Mouse (Mus musculus) cerebellum, adult 11 months (tissue): Measurements from ENCODE around the gene Wdr4.

ENCODE experiments used
- DNase-seq: peaks from one replicate; pipeline ENCODE4 v3.0.0; 2022

The Wdr4 gene

GRCm38 (mm10) chr17:31491355-31491754 is 28.4 kb downstream of the Wdr4 start:
- DNase-seq, result no peak

DNA sequence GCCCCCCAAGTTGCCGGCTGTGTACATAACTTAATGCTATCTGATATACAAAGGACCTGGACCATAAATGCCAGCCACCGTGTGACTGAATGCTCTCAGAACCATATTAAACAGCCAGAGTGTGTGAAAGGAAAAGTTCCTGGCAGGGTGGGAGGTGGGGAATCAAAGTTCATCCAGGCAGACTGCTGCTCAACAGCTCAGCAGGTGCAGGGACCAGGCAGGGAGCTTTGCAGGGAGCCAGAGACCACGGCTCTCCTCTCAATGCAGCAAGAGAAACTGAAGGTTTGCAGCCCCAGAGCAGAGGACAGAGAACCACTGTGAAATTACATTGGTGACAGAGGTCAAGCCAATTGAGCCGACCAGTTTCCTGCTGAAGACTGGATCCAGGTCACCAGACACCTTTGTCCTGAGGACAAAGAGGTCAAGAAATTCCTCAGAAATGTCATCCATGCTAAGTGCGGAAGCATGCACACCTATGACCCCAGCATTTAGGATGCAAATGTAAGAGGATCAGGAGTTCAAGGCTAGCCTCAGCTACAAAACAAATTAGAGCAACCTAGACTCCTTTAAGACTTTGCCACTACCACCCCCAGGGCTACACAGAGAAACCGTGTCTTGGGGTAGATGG is 32.2 kb downstream of the Wdr4 start:
- DNase-seq, result no peak

- no peak for DNase-seq
Measured at GRCm38 (mm10) chr17:31486616-31487198, 33.1 kb downstream of the Wdr4 start.

DNA sequence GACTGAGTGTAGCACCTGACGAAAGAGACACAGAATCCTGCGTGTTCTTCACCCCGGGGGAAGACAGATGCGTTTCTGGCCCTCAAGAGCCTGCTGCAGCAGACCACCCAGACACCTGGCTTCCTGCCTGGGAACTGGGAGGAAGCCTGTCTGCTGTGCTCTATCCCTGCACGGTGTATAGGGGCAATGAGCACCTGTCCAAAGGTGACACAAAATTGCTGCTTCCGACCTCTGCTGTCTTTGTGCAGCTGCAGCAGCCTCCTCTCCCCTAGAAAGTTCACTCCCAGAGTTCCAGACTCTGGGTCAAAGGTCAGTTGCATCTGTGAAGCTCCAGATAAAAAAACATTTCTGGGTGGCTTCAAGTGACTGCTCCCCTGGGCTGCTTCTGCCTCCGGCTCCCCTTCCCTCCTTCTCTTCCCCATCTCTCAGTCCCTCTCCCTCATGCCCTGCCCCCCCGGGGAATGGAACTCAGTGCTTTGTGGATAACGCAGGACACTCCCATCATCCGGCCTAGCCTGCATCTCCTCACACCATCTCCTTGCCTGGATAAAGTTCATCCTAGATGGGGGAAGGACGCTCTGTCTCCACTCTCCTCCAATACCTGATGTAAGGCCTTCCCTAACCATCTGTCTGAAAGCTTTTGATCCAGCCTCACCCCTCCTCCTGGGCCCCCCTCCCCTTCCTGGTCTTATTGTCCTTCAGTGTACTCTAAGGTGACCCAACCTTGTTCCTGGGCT is 40.5 kb downstream of the Wdr4 start:
- DNase-seq, result no peak

DNA sequence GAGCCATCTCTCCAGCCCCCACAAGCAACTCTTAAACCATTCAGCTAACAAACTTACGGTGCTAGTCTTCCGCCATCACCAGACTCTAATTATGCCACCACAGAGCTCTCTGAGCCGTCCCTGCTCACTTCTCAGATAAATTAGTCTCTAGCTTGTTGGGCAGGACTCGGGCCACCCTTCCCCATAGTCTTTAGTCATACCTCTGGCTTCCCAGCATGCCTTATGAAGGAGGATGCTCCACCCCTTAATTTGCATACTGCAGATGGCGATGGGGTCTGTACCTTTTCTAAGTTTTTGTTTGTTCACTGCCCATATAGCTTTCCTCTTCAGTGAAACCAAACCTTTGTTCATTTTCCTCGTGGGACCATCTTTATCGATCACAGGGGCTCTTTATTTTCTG is 41.2 kb downstream of the Wdr4 start:
- no peak for DNase-seq

DNA sequence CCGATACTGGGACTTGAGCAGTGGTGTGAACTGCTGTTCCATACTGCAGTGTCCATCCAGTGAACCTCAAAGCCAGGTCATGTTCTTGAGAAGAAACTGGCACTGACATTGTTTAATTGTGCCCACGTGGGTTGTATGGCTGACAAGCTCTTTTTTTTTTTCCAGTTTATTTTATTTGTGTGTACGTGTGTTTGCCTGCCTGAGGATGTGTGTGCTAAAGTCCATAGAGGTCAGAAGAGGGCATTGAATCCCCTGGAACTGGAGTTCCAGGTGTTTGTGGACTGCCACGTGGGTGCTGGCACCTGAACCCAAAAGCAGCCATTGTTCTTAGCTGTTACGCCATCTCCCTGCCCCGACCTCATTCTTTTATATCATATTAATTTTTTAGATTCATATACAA is 45.4 kb downstream of the Wdr4 start:
- no peak for DNase-seq

DNA sequence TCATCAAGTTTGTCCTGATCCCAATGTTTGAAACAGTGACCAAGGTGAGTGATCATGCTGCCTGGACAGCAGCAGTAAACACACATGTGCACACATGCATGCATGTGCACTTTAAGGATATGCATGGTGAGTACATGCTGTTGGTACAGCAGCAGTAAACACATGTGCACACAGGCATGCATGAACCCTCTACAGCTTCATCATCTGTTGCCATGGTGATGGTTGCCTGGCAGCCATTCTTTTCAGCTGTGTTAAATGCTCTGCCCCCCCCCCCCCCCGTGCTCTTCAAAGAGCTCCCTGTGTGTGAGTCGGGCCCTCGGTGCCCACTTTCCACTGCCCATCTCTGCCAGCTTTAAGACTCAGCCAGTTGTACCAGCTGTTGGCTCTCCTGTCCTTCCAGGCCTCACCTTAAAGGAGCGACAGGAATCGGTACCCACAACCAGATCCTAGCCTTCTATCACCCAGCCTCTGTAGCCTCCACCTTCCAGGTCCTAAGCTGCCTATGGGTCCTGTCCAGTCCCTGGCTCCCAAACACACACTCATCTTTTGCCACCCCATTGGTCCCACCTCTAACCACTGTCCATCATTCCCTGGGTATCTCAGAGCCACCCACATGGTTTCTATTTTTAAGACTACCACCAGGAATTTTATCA is 48.9 kb downstream of the Wdr4 start:
- no peak for DNase-seq

DNA sequence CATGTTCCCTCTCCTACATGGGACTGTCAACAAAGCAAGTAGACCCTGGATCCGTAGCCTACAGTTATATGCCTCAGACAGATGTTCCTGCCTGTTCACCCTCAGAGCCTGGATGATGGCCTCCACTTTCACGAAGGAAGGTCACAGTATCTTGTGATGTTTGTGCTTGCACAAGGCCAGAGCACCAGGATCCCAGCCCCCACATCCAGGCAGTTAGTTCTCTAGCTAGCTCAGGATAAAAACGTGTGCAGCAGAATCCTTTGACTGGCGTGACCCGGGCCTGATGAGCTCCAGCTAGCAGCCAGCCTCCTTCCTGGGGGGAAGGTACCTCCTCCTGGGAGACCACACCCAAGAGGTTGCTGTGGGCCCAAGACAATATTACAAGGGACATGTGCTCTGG is 51.3 kb downstream of the Wdr4 start:
- no peak for DNase-seq

DNA sequence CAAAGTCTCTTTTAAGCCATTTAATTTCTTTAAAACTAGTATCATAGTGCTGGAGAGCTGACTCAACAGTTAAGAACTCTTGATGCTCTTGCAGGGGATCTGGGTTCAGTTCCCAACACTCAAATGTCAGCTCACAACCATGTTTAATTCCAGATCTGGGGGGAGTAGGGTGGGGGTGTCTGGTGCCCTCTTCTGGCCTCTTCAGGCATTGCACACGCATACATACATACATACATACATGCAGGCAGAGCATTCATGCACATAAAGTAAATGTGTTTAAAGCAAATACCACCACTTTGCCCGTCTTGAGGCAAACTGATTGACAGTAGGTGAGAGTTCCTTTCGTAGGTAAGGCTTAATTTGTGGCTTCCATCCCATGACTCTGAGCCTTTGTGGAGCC is 52.9 kb downstream of the Wdr4 start:
- DNase-seq, result no peak

- no peak for DNase-seq
Measured at GRCm38 (mm10) chr17:31462506-31462905, 57.3 kb downstream of the Wdr4 start.

GRCm38 (mm10) chr17:31460416-31460815 is 59.4 kb downstream of the Wdr4 start:
- DNase-seq, result no peak

- peak; percentile 57 for DNase-seq
Measured at GRCm38 (mm10) chr17:31456723-31457567, 62.8 kb downstream of the Wdr4 start.

- no peak for DNase-seq
Measured at GRCm38 (mm10) chr17:31454056-31454455, 65.7 kb downstream of the Wdr4 start.

GRCm38 (mm10) chr17:31453476-31453875 is 66.3 kb downstream of the Wdr4 start:
- DNase-seq, result no peak

DNA sequence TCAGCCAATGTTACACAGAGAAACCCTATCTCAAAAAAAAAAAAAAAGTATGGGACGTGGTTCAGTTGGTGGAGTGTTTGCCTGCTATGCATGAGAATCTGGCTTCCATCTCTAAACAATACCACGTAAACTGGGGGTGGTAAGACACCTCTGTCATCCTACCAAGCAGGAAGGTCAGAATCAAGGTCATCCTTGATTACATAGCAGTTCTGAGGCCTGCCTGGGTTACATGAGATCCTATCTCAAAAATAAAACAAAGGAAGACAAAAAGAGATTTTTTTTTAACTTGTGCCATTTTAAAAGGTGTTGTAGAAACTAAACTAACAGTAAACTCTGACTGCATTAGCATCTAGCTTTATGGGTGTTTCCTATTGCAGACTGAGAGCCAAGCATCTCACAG is 67.0 kb downstream of the Wdr4 start:
- no peak for DNase-seq

DNA sequence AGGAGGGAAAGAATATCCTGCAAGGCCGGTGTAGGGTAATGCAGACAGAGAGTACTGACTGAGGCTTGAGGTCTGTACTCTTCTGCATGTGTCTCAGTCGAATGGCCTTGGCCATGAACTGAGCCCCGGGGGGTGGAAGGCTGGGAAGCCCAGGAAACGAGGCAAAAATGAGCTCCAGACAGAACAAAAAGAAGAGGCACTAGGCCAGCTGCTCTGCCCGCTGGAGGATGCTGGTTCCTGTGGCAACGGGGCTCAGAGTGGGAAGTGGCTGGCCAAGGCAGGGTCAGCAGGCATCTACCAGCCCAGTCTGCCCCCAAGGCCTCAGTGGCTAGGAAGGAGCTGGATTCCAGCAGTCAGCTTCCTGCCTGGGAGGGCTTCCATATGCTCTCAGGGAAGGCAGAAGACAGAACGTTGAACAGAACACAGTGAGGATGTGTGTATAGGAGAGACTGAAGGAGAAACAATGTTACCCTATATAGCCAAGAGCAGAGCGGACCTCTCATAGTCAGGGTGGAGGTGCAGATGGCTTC is 68.5 kb downstream of the Wdr4 start:
- DNase-seq, result peak; percentile 28

- DNase-seq, result no peak
Measured at GRCm38 (mm10) chr17:31450206-31450605, 69.6 kb downstream of the Wdr4 start.

GRCm38 (mm10) chr17:31448519-31448918 is 71.3 kb downstream of the Wdr4 start:
- no peak for DNase-seq

- no peak for DNase-seq
Measured at GRCm38 (mm10) chr17:31447766-31448165, 72.0 kb downstream of the Wdr4 start.

- DNase-seq, result no peak
Measured at GRCm38 (mm10) chr17:31445061-31445731, 74.6 kb downstream of the Wdr4 start.
